Mouse (Mus musculus): ENCODE measurements at regions not wholly inside any gene's neighbourhood (a gene's known extent, or its start where the extent isn't known, plus 50 kb on each side); places are given as distances from the start of the nearest gene placed in this dataset.

GRCm38 (mm10) chr13:25793216-25793803 is 523.0 kb upstream of the Nrsn1 start:
- TF ChIP-seq GATA1 (IDR thresholded peaks at IDR 0.05; ENCODE audit: borderline replicate concordance, low read length): no peak
- TF ChIP-seq FLI1 (IDR thresholded peaks at IDR 0.05; ENCODE audit: low read length): no peak

Data from megakaryocyte, embryonic 14.5 days (primary cell).